Mouse (Mus musculus) heart, embryonic 12.5 days (tissue): ENCODE measurements around the gene Med13l. TPM values are rescaled to one million over a fixed set of nuclear protein-coding genes. Genes with fewer than 3 reads are reported as not detected.

Experiments used
- ATAC-seq: fragments of 200-750 bp; cut with Nextera tagmentation; 2 replicates; pipeline ENCODE4 v1.8.0; 2017; ENCODE audit warnings: moderate TSS enrichment, moderate library complexity; ENCODE audit not compliant: insufficient number of reproducible peaks, low FRiP score
- H3K27ac ChIP-seq: fragments of 300-500 bp; sonication (generic); 2 replicates; pipeline ENCODE4 v1.5.1; 2016; ENCODE audit warnings: mild to moderate bottlenecking, moderate library complexity; ENCODE audit not compliant: poor library complexity, severe bottlenecking
- H3K27me3 ChIP-seq: fragments of 300-500 bp; sonication (generic); replicated peaks from 2 replicates; pipeline ENCODE4 v1.6.1; 2016; ENCODE audit warnings: mild to moderate bottlenecking, moderate library complexity
- H3K36me3 ChIP-seq: fragments of 300-500 bp; sonication (generic); 2 replicates; pipeline ENCODE4 v1.6.1; 2016; ENCODE audit warnings: mild to moderate bottlenecking, moderate library complexity
- H3K4me1 ChIP-seq: fragments of 300-500 bp; sonication (generic); replicated peaks from 2 replicates; pipeline ENCODE4 v1.6.1; 2016; ENCODE audit warnings: mild to moderate bottlenecking
- H3K4me2 ChIP-seq: fragments of 300-500 bp; sonication (generic); 2 replicates; pipeline ENCODE4 v1.6.1; 2016; ENCODE audit warnings: mild to moderate bottlenecking, moderate library complexity
- H3K4me3 ChIP-seq: fragments of 300-500 bp; sonication (generic); 2 replicates; pipeline ENCODE4 v1.5.1; 2016; ENCODE audit warnings: mild to moderate bottlenecking
- H3K9ac ChIP-seq: fragments of 300-500 bp; sonication (generic); 2 replicates; pipeline ENCODE4 v1.6.1; 2016; ENCODE audit warnings: mild to moderate bottlenecking, moderate library complexity
- H3K9me3 ChIP-seq: fragments of 300-500 bp; sonication (generic); replicated peaks from 2 replicates; pipeline ENCODE4 v1.6.1; 2016; ENCODE audit warnings: mild to moderate bottlenecking, moderate library complexity
- WGBS: fragments of 180-500 bp; shearing (Covaris S2); methylation state at CpG from one replicate; pipeline ENCODE4 v1.1.7; 2016; 5-methylcytosine and 5-hydroxymethylcytosine counted together
- polyA plus RNA-seq: library from polyadenylated mRNA; unstranded; fragments of >200 nt; fragmentation: Nextera tagmentation; extraction: Ambion mirVana; gene quantifications from 2 replicates; pipeline ENCODE4 v1.2.1, GENCODE M21; 2016

Gene Med13l
- polyA plus RNA-seq, 1 experiment from 2014 or later: 10.0 TPM

- no peak overlapping the region for H3K27ac ChIP-seq
- H3K4me2 ChIP-seq: no peak overlapping the region
- no peaks in the 10 kb centered on the region for H3K36me3 ChIP-seq
- ATAC-seq: no peak
- no peaks in the 10 kb centered on the region for H3K4me1 ChIP-seq
- no peaks in the 10 kb centered on the region; the same call in 1 of the 2 replicates for H3K9me3 ChIP-seq
- H3K4me3 ChIP-seq: no peak overlapping the region
- no peak overlapping the region for H3K9ac ChIP-seq
- peaks cover 7% of the 10 kb centered on the region for H3K27me3 ChIP-seq
- 84% methylated on average over 11 of the region's 11 CpGs for WGBS
Observed at GRCm38 (mm10) chr5:118797811-118798210, 237.3 kb downstream of the Med13l start.

- Histone ChIP-seq H3K4me2 (no peak overlapping the region), H3K9me3 (no peaks in the 10 kb centered on the region; the same call in 1 of the 2 replicates), H3K4me3 (no peak overlapping the region), H3K27ac (no peak overlapping the region), H3K27me3 (no peaks in the 10 kb centered on the region; the same call in 1 of the 2 replicates), H3K9ac (no peak overlapping the region), H3K36me3 (no peaks in the 10 kb centered on the region), H3K4me1 (no peaks in the 10 kb centered on the region)
- 43% methylated on average over 5 of the region's 5 CpGs for WGBS
- ATAC-seq: no peak
Observed at GRCm38 (mm10) chr5:118801592-118801991, 241.1 kb downstream of the Med13l start.

- 81% methylated on average over 7 of the region's 7 CpGs for WGBS
- H3K4me1 ChIP-seq: no peaks in the 10 kb centered on the region
- no peaks in the 10 kb centered on the region; the same call in 1 of the 2 replicates for H3K9me3 ChIP-seq
- ATAC-seq: no peak
- no peak overlapping the region for H3K4me2 ChIP-seq
- no peak overlapping the region for H3K9ac ChIP-seq
- no peaks in the 10 kb centered on the region; the same call in 1 of the 2 replicates for H3K27me3 ChIP-seq
- no peak overlapping the region for H3K27ac ChIP-seq
- no peak overlapping the region for H3K4me3 ChIP-seq
- H3K36me3 ChIP-seq: no peaks in the 10 kb centered on the region
Observed at GRCm38 (mm10) chr5:118802036-118802435, 241.6 kb downstream of the Med13l start.

GRCm38 (mm10) chr5:118808946-118809345, 248.5 kb downstream of the Med13l start:
- no peak overlapping the region for H3K27ac ChIP-seq
- no peak overlapping the region for H3K9ac ChIP-seq
- no peak overlapping the region for H3K4me2 ChIP-seq
- WGBS: 73% methylated on average over 12 of the region's 12 CpGs
- no peaks in the 10 kb centered on the region for H3K36me3 ChIP-seq
- H3K4me1 ChIP-seq: peaks cover 20% of the 10 kb centered on the region
- H3K4me3 ChIP-seq: no peak overlapping the region
- ATAC-seq: no peak
- no peaks in the 10 kb centered on the region for H3K9me3 ChIP-seq
- H3K27me3 ChIP-seq: no peaks in the 10 kb centered on the region

GRCm38 (mm10) chr5:118809588-118809987, 249.1 kb downstream of the Med13l start:
- peaks cover 21% of the 10 kb centered on the region for H3K4me1 ChIP-seq
- ATAC-seq: no peak

GRCm38 (mm10) chr5:118811690-118812089, 251.2 kb downstream of the Med13l start:
- WGBS: 53% methylated on average over 5 of the region's 5 CpGs
- H3K9ac ChIP-seq: no peak overlapping the region
- ATAC-seq: no peak

More at GRCm38 (mm10) chr5:118809588-118809987, 249.1 kb downstream of the Med13l start:
- Histone ChIP-seq H3K36me3 (no peaks in the 10 kb centered on the region), H3K9me3 (no peaks in the 10 kb centered on the region), H3K27ac (no peak overlapping the region), H3K9ac (no peak overlapping the region), H3K4me2 (no peak overlapping the region), H3K27me3 (no peaks in the 10 kb centered on the region), H3K4me3 (no peak overlapping the region)
- 81% methylated on average over 5 of the region's 5 CpGs for WGBS

GRCm38 (mm10) chr5:118812421-118812820, 251.9 kb downstream of the Med13l start:
- ATAC-seq: no peak
- Histone ChIP-seq H3K9me3 (no peaks in the 10 kb centered on the region), H3K36me3 (no peaks in the 10 kb centered on the region), H3K27me3 (no peaks in the 10 kb centered on the region), H3K9ac (no peak overlapping the region), H3K4me2 (no peak overlapping the region), H3K4me1 (peaks cover 21% of the 10 kb centered on the region), H3K27ac (no peak overlapping the region), H3K4me3 (no peak overlapping the region)
- WGBS: 37% methylated on average over 9 of the region's 9 CpGs

More at GRCm38 (mm10) chr5:118811690-118812089, 251.2 kb downstream of the Med13l start:
- Histone ChIP-seq H3K4me3 (no peak overlapping the region), H3K4me1 (peaks cover 21% of the 10 kb centered on the region), H3K27me3 (no peaks in the 10 kb centered on the region), H3K27ac (no peak overlapping the region), H3K4me2 (no peak overlapping the region), H3K36me3 (no peaks in the 10 kb centered on the region), H3K9me3 (no peaks in the 10 kb centered on the region)

GRCm38 (mm10) chr5:118812947-118813401, 252.5 kb downstream of the Med13l start:
- Histone ChIP-seq H3K27me3 (no peaks in the 10 kb centered on the region), H3K36me3 (no peaks in the 10 kb centered on the region), H3K9ac (no peak overlapping the region), H3K9me3 (no peaks in the 10 kb centered on the region), H3K4me3 (no peak overlapping the region), H3K4me2 (no peak overlapping the region), H3K4me1 (peaks cover 21% of the 10 kb centered on the region), H3K27ac (no peak overlapping the region)
- 35% methylated on average over 7 of the region's 7 CpGs for WGBS
- ATAC-seq: no peak

GRCm38 (mm10) chr5:118814052-118814451, 253.6 kb downstream of the Med13l start:
- H3K4me3 ChIP-seq: no peak overlapping the region
- peak; percentile 42 for ATAC-seq
- no peak overlapping the region for H3K9ac ChIP-seq
- no peaks in the 10 kb centered on the region for H3K27me3 ChIP-seq
- peaks cover 21% of the 10 kb centered on the region for H3K4me1 ChIP-seq
- no peaks in the 10 kb centered on the region for H3K9me3 ChIP-seq
- H3K27ac ChIP-seq: no peak overlapping the region
- no peak overlapping the region for H3K4me2 ChIP-seq
- H3K36me3 ChIP-seq: no peaks in the 10 kb centered on the region
- WGBS: 51% methylated on average over 6 of the region's 6 CpGs
